Mouse (Mus musculus) inflammation-experienced regulatory T-cells, adult 6 months (primary cell): ENCODE data around the gene Gdap2. TPM values are rescaled to one million over a fixed set of nuclear protein-coding genes. Genes with fewer than 3 reads are reported as not detected.

Experiments
- ATAC-seq: one replicate; pipeline ENCODE4 v1.8.0; 2017
- polyA plus RNA-seq, 3 experiments: library from polyadenylated mRNA; unstranded; fragments of 100-300 nt; shearing (Covaris generic); gene quantifications; one replicate each; pipeline ENCODE4 v1.2.1; 2017

The Gdap2 gene
- 10 to 100 TPM; 28.0 to 31.8 (median 28.6) TPM for polyA plus RNA-seq

- peak; percentile 99 for ATAC-seq
Observed at GRCm38 (mm10) chr3:100162315-100163105, at the start of gene Gdap2, which contains the start of gene Wdr3. Gene Gdap2, plus strand, starts transcription at chr3:100162381. Gene Wdr3, minus strand, starts transcription at chr3:100162407.

GRCm38 (mm10) chr3:100118681-100119080 lies 43.5 kb upstream of the Gdap2 start:
- ATAC-seq = no peak

GRCm38 (mm10) chr3:100121961-100122360 lies 40.2 kb upstream of the Gdap2 start:
- ATAC-seq = no peak

- no peak for ATAC-seq
Observed at GRCm38 (mm10) chr3:100122445-100122844, 39.7 kb upstream of the Gdap2 start.

GRCm38 (mm10) chr3:100160682-100161445 lies 1.3 kb upstream of the Gdap2 start:
- no peak for ATAC-seq

- no peak for ATAC-seq
Observed at GRCm38 (mm10) chr3:100161665-100162314, 391 bp upstream of the Gdap2 start.

GRCm38 (mm10) chr3:100163556-100163955 lies 1.4 kb downstream of the Gdap2 start:
- ATAC-seq = no peak

- no peak for ATAC-seq
Observed at GRCm38 (mm10) chr3:100164991-100165390, 2.8 kb downstream of the Gdap2 start.

- no peak for ATAC-seq
Observed at GRCm38 (mm10) chr3:100176031-100176430, 13.8 kb downstream of the Gdap2 start.

- ATAC-seq = no peak
Observed at GRCm38 (mm10) chr3:100180471-100180870, 18.3 kb downstream of the Gdap2 start.

GRCm38 (mm10) chr3:100189444-100189843 lies 27.3 kb downstream of the Gdap2 start:
- no peak for ATAC-seq

GRCm38 (mm10) chr3:100189861-100190260 lies 27.7 kb downstream of the Gdap2 start:
- ATAC-seq = no peak

- no peak for ATAC-seq
Observed at GRCm38 (mm10) chr3:100194210-100194609, 32.0 kb downstream of the Gdap2 start.

- no peak for ATAC-seq
Observed at GRCm38 (mm10) chr3:100201554-100201953, 39.4 kb downstream of the Gdap2 start.

- ATAC-seq = no peak
Observed at GRCm38 (mm10) chr3:100206973-100207372, 44.8 kb downstream of the Gdap2 start.

GRCm38 (mm10) chr3:100215469-100215868 lies 53.3 kb downstream of the Gdap2 start:
- no peak for ATAC-seq

GRCm38 (mm10) chr3:100225326-100225959 lies 63.3 kb downstream of the Gdap2 start:
- no peak for ATAC-seq

- no peak for ATAC-seq
Observed at GRCm38 (mm10) chr3:100227509-100227908, 65.3 kb downstream of the Gdap2 start.

- ATAC-seq = no peak
Observed at GRCm38 (mm10) chr3:100228981-100229380, 66.8 kb downstream of the Gdap2 start.

GRCm38 (mm10) chr3:100236725-100237436 lies 74.7 kb downstream of the Gdap2 start:
- peak; percentile 77 for ATAC-seq

- no peak for ATAC-seq
Observed at GRCm38 (mm10) chr3:100242230-100242629, 80.0 kb downstream of the Gdap2 start.

GRCm38 (mm10) chr3:100246286-100246825 lies 84.2 kb downstream of the Gdap2 start:
- no peak for ATAC-seq
